Mouse (Mus musculus) retina, postnatal 7 days (tissue): ENCODE results near the gene Dhdh.
A peak's percentile ranks its signal among the peaks of the same experiment; 100 is the strongest.
"Not testable (repeated sequence)": the region's sequence is repeated elsewhere in the genome, so short reads cannot be mapped to it uniquely, and the experiment has no call there.

ENCODE experiments used
- DNase-seq: peaks from one replicate; pipeline ENCODE4 v3.0.0-alpha.2; 2012; ENCODE audit warnings: low read depth, low spot score

The Dhdh gene

DNA sequence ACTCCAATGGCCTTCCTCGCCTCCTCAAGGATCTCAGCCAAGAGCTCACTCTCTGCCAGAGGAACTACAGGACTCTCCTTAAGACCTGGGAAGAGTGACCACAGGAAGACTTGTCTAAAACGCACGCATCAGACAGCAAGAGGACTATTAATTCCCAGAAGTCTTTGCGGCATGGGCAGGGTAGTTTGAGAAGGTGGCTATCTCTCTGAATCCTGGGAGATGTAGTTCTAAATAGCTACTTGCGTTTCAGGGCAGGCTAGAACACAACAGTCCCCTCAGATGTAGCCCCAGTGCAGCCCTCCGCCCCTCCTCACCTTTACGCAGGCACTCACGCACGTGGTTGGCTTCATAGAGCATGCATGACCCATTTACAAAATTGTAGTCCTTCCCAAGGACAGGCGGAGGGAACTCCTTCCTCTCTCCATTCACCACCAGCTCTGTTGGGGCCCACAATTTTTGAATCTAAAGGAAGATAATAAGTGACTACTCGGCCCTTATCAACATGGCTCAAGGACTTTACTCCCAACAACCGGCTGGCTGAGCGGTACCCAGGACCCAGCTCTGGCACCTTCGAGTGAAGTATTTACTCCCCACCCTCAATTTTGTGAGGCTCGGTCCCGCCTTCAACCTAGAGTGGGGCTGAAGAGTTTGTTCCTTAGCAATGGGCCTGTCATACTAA lies 13.2 kb downstream of the Dhdh start:
- DNase-seq, result no peak

DNA sequence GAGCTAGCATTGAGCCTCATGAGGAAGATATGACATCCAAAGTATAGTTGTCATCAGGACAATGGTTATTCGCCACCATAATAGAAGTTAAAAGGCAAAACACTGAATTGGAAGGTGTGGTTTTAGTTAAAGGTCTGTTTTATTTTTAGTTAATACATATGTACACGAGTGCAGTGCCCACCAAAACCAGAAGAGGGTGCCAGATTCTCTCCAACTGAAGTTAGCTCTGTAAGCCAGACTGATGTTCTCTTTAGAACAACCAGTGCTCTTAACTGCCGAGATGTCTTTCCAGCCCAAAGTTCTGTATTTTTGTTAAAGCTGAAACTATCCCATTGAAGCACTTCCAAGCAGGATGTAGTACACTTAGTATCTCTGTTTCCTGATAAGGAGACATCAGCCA lies 17.7 kb downstream of the Dhdh start:
- DNase-seq, result no peak

DNA sequence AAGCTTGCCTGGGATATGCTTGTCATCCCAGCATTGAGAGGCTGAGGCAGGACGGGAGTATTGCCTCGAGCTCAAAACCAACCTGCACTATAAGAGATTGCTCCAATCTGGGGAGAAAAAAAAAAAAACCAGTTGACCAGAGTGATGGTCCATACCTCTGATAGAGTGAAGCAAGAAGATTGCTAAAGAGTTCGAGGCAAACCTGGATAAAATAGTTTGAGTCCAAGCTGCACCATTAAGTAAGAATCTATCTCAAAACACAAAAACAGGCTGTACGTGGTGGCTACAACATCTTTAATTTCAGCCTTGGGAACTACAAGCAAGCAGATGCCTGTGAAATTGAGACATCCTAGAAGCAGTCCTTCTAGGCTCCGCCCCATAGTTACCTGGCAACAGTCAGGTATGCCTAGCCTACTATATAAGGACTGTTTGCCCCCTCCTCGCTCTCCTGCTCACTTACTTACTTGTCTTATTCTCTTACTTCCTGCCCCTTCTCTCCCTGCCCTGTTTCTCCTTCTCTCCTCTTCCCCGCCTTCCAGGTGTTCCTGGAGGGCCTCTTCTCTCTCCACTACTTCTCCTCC lies 21.4 kb downstream of the Dhdh start:
- DNase-seq, result no peak

DNA sequence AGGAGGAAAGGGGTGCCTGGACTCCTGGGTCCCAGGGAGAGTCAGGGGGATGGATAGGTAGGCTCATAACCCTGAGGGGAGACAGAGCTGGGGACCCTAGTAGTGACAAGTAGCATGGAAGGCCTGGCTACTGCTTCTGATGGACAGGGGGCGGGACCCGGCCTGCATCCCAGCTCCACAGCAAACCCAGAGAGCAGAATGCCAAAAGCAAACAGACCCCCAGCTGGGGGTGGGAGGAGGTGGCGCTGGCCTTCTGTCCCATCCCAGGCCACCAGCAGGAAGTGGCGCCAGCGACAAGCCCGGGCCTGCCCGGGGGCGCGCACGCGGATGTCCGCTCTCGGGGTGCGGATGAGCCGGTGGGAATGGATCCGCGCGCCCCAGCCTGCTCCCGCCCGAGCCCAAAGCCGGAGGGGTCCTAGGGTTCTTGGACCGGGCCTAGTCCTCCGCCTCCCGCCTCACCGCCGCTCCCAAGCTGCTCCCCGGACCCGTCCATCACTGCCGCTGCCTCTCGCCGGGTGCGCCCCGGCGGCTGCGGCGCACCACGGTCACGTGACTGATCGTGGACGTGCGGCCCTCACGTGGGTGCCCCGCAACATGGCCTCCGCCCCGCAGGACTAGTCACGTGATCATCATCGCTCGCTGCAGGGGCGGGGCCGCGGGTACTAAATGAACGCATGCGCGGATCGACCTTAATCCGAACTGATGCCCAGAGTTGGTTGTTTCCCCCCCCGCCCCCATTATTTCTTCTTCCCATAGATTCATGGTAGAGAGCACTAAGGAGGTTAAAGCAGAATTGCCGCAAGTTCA lies 22.1 kb downstream of the Dhdh start, which contains the start of gene Bax:
Gene Bax, minus strand, starts transcription at position 616 of the 807 bp plus-strand sequence.
- peak; percentile 96 for DNase-seq

DNA sequence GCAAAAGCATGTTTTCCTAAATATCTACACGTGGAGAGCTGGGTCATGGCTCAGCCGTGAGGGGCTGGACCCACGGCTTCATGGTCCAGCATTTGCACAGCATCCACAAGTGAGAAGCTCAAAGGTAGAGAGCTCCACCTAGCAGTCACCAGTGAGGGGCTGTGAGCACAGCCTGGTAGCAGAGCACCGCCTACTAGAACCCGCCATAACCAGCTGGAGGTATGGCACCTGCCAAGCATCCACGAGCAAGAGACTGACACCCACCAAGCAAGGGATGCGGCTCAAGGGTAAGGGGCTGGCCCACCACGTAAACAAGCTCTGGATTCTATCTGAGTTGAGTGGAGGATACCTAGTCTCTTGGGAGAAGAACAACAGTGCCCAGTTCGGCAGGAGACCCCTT lies 23.1 kb downstream of the Dhdh start:
- no peak for DNase-seq

DNA sequence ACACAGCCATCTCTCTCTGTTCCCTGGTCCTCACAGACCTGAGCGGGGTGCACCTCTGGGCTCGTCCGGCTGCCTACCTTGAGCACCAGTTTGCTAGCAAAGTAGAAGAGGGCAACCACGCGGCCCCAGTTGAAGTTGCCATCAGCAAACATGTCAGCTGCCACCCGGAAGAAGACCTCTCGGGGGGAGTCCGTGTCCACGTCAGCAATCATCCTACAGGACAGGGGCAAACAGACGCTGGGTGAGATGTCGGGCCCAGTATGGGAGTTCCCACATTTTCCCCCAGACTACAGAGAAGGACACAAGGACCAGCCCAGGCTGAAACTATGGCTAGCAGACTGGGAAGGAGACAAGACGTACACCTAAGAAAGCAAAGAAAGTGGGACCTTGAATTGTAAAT lies 23.5 kb downstream of the Dhdh start:
- no peak for DNase-seq

DNA sequence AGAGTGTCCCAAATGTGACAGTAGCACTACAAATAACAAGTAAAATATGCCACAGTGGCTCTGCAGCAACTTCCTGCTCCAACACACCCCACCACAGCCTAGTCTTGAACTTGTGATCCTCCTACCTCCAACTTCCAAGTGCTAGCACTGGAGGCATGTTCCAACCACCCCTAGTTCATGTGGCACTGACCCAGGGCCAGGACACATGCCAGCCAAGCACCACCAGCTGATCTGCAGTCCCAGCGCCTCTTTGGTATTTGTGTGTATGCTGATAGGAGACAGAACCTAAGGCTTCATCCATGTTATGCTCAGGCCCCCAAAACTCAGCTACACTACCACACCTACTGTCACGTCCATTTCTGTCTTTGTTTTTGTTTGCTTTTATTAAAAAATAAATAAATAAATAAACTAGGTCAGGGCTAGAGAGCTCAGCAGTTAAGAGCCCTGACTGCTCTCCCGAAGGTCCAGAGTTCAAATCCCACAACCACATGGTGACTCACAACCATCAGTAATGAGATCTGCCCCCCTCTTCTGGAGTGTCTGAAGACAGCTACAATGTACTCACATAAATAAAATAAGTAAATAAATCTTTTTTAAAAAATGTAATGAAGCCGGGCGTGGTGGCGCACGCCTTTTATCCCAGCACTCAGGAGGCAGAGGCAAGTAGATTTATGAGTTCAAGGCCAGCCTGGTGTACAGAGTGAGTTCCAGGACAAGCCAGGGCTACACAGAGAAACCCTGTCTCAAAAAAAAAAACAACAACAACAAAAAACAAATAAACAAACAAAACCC lies 24.4 kb downstream of the Dhdh start:
- DNase-seq, result no peak

DNA sequence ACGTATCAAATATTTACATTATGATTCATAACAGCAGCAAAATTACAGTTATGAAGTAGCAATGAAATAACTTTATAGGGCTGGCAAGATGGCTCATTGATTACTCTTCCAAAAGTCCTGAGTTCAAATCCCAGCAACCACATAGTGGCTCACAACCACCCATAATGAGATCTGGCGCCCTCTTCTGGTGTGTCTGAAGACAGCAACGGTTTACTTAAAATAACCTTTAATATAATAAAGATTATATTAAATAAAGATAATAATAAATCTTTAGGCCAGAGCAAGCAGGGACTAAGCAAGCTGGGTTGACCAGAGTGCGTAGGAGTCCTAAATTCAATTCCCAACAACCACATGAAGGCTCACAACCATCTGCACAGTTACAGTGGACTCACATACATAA lies 25.7 kb downstream of the Dhdh start:
- DNase-seq, result not testable (repeated sequence)

DNA sequence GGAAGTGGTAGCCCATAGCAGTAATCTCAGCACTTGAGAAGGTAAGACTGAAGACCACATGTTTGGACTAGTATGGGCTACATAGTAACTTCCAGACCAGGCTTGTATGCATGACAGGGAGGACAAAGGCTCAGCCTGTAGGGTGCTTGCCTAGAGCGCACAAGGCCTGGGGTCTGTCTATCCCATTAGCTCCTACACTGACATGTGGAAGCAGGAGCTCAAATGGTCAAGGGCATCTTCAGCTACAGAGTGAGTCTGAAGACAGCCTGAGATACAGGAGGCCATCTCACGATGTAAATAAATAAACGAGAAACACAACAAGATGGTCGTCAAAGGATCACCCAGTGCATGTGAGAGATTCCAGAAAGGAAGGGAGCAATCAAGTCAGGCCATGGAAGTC lies 26.3 kb downstream of the Dhdh start:
- no peak for DNase-seq

DNA sequence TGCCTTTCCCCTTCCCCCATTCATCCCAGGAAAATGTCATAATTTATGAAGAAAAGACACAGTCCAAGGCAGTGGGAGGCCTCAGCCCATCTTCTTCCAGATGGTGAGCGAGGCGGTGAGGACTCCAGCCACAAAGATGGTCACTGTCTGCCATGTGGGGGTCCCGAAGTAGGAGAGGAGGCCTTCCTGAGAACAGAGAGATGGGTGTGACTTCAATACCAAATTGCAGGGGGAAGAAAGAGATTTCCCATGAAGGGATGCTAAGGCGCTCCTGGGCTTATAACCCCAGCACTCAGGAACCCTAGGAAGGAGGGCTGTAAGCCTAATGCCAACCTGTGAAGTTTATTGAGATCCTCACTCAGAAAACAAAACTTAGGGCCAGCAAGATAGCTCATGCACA lies 26.8 kb downstream of the Dhdh start:
- DNase-seq, result no peak

DNA sequence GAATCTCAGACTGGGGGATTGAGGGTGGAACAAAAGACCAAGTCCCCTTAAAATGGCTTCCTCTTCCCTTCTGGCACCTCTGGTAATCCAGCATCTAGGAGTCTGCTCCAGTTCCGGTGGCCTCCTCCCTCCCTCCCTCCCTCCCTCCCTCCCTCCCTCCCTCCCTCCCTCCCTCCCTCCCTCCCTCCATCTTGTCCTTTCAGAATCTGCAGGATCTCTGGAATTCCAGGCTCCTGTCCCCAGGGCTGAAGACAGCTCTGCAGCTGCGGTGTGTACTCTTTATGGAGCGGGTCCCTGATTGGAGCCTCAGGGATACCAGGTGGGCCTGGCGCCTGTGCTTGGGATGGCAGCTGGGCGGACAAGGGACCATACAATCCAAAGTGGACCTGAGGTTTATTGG lies 27.3 kb downstream of the Dhdh start:
- no peak for DNase-seq

DNA sequence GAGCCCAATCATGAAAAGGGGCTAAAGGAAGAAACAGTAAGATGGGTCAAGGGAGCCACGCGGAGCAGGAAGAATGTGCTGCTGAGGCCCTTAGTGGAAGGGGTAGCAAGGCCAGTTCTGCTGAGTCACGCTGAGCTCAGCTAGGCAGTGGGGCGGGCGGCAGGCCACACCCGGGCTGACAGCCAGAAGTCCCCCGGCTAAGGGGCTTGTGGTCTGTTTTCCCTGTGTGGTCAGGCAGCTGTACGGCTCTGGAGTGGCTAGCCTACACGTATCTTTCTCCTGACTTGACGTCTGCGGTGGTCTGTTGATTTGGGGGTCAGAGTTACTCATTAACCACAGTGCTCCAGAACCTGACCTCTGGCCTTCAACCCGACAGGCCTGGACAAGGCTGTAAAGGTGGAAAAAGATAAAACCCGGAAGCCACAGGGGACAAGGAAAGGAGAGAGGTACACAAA lies 27.7 kb downstream of the Dhdh start:
- DNase-seq, result no peak

DNA sequence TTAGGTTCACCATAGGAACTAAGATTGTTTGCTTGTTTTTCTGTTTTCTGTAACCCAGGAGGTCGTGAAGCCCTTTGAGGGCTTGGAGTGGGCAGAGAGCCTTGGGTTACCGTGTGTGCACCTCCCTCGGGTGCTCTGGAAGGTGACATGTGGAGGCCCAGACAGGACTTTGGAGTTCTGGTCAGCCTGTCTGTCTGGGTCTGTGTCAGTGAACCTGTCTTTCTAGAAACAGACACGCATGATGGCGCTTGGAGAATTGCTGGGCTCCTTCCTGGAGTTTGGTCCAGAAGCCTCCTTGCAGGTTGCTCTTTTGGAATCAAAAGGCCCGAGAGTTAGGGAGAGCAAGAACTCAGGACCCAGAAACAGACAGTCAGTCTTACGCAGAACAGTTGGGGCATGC lies 28.2 kb downstream of the Dhdh start:
- DNase-seq, result no peak

DNA sequence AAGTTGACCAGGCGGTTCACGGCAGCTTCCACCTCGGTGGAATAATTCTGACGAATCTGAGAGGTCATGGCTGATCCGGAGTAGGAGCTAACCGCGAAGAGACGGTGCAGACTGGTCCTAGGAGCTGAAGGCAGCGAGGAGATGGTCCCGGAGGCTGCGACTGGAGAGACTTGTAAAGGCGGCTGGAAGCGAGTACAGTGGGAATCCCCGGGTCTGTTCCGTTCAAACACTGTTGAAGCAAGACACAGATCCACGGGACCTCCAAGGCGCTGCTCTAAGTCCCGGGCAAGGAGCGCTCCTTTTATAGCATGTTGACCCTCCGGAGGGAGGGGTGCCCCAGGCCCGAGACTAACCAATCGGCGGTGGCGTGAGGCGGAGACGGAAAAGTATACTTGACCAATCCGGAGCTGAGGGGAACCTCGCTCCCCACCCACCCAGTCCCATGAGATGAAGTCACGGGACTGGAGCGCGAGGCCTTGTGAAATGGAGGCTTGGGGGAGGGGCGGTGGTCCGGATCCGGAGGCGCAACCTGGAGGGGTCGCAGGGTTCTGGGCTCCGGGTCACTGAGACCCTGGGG lies 29.0 kb downstream of the Dhdh start, which contains the start of gene Ftl1:
Gene Ftl1, minus strand, starts transcription at position 321 of the 577 bp plus-strand sequence.
- peak; percentile 95 for DNase-seq

DNA sequence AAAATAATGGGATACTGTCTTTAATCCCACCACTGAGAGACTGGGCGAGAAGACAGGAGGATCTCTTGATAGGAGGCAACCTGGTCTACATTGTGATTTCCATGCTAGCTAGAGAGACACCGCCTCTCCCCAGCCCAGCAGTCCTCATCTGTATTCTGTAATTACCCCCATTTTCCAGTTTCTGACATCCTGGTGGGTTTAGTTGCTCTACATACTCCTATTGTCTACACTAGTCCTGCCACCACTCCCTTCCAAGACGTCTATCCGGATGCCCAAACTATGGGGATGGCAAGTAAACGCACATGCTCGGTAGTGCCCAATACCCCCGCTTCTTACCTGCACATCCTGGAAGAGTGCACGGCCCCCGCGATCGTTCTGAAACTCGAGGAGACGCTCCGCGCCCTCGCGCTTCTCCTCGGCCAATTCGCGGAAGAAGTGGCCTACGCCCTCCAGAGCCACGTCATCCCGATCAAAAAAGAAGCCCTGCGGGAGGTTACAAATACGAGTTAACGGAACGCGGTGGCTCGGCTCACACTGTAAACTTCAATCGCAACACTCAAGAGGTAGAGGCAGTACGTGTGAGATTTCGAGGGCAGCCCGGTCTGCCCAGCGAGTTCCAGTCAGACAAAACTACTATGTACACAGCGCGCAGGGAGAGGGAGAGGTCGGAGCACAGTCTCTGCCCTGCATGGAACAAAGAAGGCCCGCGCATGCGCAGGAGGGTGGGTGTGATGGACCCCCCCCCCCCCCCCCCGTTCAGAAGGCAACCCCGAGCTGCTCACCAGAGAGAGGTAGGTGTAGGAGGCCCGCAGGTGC lies 29.6 kb downstream of the Dhdh start:
- peak; percentile 72 for DNase-seq

DNA sequence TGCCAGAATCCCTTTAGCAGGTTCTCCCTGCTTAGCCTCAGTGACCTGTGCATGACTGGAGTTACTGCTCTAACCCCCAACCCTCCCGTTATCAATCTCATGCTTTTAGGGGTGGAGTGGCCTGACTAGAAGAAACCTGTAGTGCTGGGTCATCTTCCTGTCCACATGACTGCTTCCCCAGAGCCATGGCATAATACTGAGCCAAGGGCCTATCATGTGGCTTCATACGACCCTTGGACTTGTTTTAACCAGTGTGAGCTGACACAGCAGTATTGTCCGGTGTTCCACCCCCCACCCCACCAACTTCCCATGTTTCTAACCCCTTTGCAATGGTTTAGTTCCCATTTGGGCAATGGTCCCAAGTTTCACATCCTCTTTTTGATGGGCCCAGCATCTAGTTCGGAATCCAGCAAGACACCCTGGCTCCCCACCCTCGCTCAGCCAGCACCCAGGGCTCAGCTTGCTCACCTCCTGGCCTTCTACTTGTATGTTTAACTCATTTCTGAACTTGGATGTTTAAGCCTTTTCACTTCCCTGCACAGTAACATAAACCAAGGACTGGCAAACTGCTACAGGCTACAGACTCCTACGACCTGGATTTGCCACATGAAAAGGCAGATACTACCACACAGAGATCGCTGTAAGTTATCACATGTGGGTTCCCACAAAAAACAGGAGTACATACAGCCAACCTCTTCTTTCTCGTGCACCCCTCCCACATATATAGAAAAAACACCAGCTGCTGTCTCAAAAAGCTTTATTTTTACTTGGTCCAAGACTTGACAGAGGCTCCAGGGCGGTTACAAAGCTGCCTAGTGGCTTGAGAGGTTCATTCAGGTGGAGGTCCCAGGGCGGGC lies 31.2 kb downstream of the Dhdh start:
- no peak for DNase-seq

DNA sequence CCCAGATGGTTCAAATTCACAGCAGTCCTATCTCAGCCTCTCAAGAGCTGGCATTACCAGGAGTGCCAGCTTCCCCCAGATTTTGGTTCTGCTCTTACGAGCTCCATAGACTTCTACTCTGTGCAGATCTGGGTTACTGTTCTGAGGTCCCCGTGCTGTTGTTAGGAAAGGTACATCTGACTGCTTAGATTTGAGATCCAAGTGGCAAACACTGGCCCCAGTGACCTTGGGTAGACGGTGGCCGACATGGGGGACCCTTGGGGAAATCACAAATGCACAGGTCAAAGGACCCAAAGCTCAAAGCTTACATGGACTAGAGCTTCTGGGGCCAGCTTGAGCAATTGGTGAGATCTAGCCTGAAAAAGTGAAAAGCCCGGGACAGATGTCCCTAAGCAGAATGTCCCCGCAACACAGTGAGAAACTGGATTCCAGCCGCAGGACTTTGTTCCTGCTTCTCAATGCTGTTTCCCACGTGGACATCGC lies 31.8 kb downstream of the Dhdh start:
- DNase-seq, result no peak

DNA sequence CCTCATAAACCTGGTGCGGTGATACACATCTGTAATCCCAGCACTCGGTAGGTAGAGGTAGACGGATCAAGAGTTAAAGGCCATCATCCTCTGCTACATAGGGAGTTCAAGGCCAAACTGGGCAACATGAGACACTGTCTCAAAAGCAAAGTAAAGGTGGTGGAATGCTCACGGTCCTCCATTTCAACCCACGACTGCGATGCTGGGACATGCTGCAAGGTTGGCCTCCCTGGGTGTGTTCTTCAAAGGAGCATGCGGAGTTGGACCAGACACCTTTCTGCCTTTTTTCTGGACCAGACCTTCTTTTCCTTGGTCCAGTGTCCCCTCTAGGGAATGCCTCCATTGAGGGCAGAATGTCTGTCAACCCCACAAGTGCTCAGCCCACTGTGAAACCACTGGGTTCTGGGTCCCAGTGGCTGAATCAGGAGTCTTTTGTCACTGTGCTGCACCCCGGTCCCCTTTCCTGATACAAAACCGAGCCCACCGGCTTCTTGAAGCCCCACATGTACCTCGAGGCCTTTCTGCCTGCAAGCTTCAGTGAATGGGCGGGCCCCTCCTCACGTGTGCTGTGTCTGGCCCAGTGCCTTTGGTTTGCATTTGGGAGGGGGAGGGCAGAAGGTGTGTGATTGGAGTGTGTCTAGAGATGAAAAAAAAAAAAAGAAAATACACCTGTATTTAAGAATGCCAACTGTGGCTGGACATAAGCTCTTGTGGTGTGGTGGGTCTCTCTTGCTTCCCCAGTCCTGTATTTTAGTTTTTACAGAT lies 32.5 kb downstream of the Dhdh start:
- no peak for DNase-seq

DNA sequence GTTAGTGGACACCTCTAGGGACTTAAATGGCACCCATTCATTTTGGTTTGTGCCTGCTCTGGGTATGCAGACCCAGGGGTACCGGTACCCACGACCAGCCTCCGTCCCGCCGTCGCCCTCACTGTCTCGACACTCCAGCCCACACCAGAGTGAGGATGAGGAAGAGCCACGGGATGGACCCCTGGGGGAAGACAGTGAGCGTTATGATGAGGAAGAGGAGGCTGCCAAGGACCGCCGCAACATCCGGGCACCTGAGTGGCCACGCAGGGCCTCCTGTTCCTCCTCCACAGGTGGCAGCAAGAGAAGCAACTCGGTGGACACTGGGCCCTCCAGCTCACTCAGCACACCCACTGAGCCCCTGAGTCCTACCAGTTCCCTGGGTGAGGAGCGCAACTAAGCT lies 33.6 kb downstream of the Dhdh start:
- DNase-seq, result no peak
